Mouse (Mus musculus) limb, embryonic 10.5 days (tissue): ENCODE measurements around the gene Zbtb26. TPM values are rescaled to one million over a fixed set of nuclear protein-coding genes. Genes with fewer than 3 reads are reported as not detected.

Experiments used
- DNase-seq: peaks from one replicate; pipeline ENCODE4 v3.0.0-alpha.2; 2017; ENCODE audit warnings: low spot score
- H3K27ac ChIP-seq: fragments of 300-500 bp; sonication (generic); 2 replicates; pipeline ENCODE4 v1.5.1; 2016; ENCODE audit warnings: mild to moderate bottlenecking
- H3K27me3 ChIP-seq: fragments of 300-500 bp; sonication (generic); 2 replicates; pipeline ENCODE4 v1.6.1; 2016; ENCODE audit warnings: low read depth, mild to moderate bottlenecking; ENCODE audit not compliant: poor library complexity, severe bottlenecking
- H3K36me3 ChIP-seq: fragments of 300-500 bp; sonication (generic); 2 replicates; pipeline ENCODE4 v1.6.1; 2016; ENCODE audit warnings: mild to moderate bottlenecking, moderate library complexity
- H3K4me1 ChIP-seq: fragments of 300-500 bp; sonication (generic); 2 replicates; pipeline ENCODE4 v1.6.1; 2016
- H3K4me3 ChIP-seq: fragments of 300-500 bp; sonication (generic); 2 replicates; pipeline ENCODE4 v1.5.1; 2016; ENCODE audit warnings: mild to moderate bottlenecking, moderate library complexity
- H3K9me3 ChIP-seq: fragments of 300-500 bp; sonication (generic); replicated peaks from 2 replicates; pipeline ENCODE4 v1.6.1; 2016; ENCODE audit warnings: mild to moderate bottlenecking
- WGBS: fragments of 180-500 bp; shearing (Covaris S2); methylation state at CpG from one replicate; pipeline ENCODE4 v1.1.7; 2016; 5-methylcytosine and 5-hydroxymethylcytosine counted together
- polyA plus RNA-seq: library from polyadenylated mRNA; unstranded; fragments of >200 nt; fragmentation: Nextera tagmentation; extraction: Ambion mirVana; gene quantifications from 2 replicates; pipeline ENCODE4 v1.2.1, GENCODE M21; 2016

Gene Zbtb26
- polyA plus RNA-seq, 1 experiment from 2014 or later = 12.0 TPM

- H3K27me3 ChIP-seq = no peaks in the 10 kb centered on the region
- WGBS = under 1% methylated on average over 38 of the region's 38 CpGs
- peaks cover 31% of the 10 kb centered on the region for H3K36me3 ChIP-seq
Measured at GRCm38 (mm10) chr2:37430593-37431464, 12.1 kb downstream of the Zbtb26 start.

DNA sequence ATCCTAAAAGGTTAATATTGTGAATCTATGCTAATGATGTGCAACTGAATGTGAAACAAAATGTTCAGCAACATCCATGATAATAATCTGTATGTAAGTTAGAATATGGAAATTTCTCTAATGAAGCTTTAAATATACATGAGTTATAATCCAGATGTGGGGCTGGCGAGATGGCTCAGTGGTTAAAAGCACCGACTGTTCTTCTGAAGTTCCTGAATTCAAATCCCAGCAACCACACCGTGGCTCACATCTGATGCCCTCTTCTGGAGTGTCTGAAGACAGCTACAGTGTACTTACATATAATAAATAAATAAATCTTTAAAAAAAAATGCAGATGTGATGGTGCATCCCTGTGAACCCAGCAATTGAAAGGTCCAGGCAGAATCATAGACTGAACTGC is 19.3 kb downstream of the Zbtb26 start:
- Histone ChIP-seq H3K9me3 (no peaks in the 10 kb centered on the region), H3K36me3 (peaks cover 20% of the 10 kb centered on the region), H3K27me3 (no peaks in the 10 kb centered on the region), H3K27ac (no peak overlapping the region), H3K4me3 (no peak overlapping the region), H3K4me1 (peaks cover 8% of the 10 kb centered on the region)
- 74% methylated on average over 3 of the region's 3 CpGs for WGBS
- no peak for DNase-seq

More at GRCm38 (mm10) chr2:37430593-37431464, 12.1 kb downstream of the Zbtb26 start:
- Histone ChIP-seq H3K4me1 (peaks cover 12% of the 10 kb centered on the region), H3K4me3 (peak overlapping the region; percentile 89), H3K27ac (peak overlapping the region; percentile 96), H3K9me3 (no peaks in the 10 kb centered on the region)
- DNase-seq = peak; percentile 83

GRCm38 (mm10) chr2:37422306-37423304 is 20.3 kb downstream of the Zbtb26 start, which contains the start of gene Rc3h2:
Rc3h2 (minus strand) TSS chr2:37422903.
- peaks cover 13% of the 10 kb centered on the region for H3K36me3 ChIP-seq
- peaks cover 8% of the 10 kb centered on the region for H3K4me1 ChIP-seq
- peak within 1 kb of the TSS; percentile 97 for H3K4me3 ChIP-seq
- DNase-seq = peak; percentile 93
- H3K9me3 ChIP-seq = no peaks in the 10 kb centered on the region
- under 1% methylated on average over 65 of the region's 75 CpGs for WGBS
- H3K27me3 ChIP-seq = no peaks in the 10 kb centered on the region
- peak within 1 kb of the TSS; percentile 99 for H3K27ac ChIP-seq

GRCm38 (mm10) chr2:37421903-37422302 is 21.0 kb downstream of the Zbtb26 start:
- H3K27me3 ChIP-seq = no peaks in the 10 kb centered on the region
- 9% methylated on average over 3 of the region's 3 CpGs for WGBS
- peaks cover 8% of the 10 kb centered on the region for H3K4me1 ChIP-seq
- H3K4me3 ChIP-seq = peak overlapping the region; percentile 97
- no peaks in the 10 kb centered on the region for H3K9me3 ChIP-seq
- DNase-seq = no peak
- H3K36me3 ChIP-seq = peaks cover 14% of the 10 kb centered on the region
- H3K27ac ChIP-seq = peak overlapping the region; percentile 99

DNA sequence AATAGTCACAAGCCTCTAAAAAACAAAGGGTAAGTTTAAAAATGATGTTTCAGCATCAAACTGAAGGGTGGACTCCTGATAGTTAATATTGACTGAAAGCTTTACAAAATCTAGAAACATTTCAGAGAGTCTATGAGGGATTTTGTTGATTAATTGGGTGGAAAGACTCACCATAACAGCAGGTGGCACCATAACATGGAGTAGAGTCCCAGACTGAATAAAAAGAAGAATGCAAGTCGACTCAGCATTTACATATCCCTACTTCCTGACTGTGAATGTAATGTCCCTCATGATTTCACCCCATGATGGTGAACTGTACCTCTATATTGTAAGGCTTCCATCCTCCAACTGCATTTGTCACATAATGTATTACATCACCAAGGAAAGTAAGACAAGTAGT is 47.4 kb downstream of the Zbtb26 start:
- Histone ChIP-seq H3K27me3 (no peaks in the 10 kb centered on the region), H3K4me3 (no peak overlapping the region), H3K9me3 (no peaks in the 10 kb centered on the region), H3K4me1 (no peaks in the 10 kb centered on the region), H3K36me3 (peaks cover 84% of the 10 kb centered on the region), H3K27ac (no peak overlapping the region)
- no peak for DNase-seq
- WGBS = 87% methylated on average over 1 of the region's 1 CpGs

- H3K36me3 ChIP-seq = peaks cover 81% of the 10 kb centered on the region
- H3K27ac ChIP-seq = no peak overlapping the region
- no peak overlapping the region for H3K4me3 ChIP-seq
- no peak for DNase-seq
- WGBS = 96% methylated on average over 9 of the region's 9 CpGs
- no peaks in the 10 kb centered on the region for H3K9me3 ChIP-seq
- no peaks in the 10 kb centered on the region for H3K4me1 ChIP-seq
- no peaks in the 10 kb centered on the region for H3K27me3 ChIP-seq
Measured at GRCm38 (mm10) chr2:37382921-37383320, 60.0 kb downstream of the Zbtb26 start.

Other genes starting within 250 kb of the Zbtb26 start
- gene Olfr366, start 231.6 kb downstream of the Zbtb26 start, polyA plus RNA-seq = not detected in 2 replicates
- not detected in 2 replicates for gene Olfr368, start 116.6 kb downstream of the Zbtb26 start, polyA plus RNA-seq
- gene Pdcl, start 83.8 kb downstream of the Zbtb26 start, polyA plus RNA-seq = 37.2 and 43.8 TPM in 2 replicates
- gene Rc3h2, start 20.2 kb downstream of the Zbtb26 start, polyA plus RNA-seq = 15.1 and 18.6 TPM in 2 replicates
- gene Zbtb6, start within 50 bp of the Zbtb26 start, polyA plus RNA-seq = 3.6 and 5.6 TPM in 2 replicates
- gene Rabgap1, start 144 bp upstream of the Zbtb26 start, polyA plus RNA-seq = 37.6 and 46.9 TPM in 2 replicates
- 0.97 and 1.5 TPM in 2 replicates for gene Gpr21, start 73.2 kb upstream of the Zbtb26 start, polyA plus RNA-seq